Mouse (Mus musculus) gastrocnemius, postnatal 4 days (tissue): ENCODE measurements around the gene Tmem97. TPM values are rescaled to one million over a fixed set of nuclear protein-coding genes. Genes with fewer than 3 reads are reported as not detected.

Source experiments
- DNase-seq, 2 experiments: peaks; one replicate each; pipeline ENCODE4 v3.0.0; 2021 to 2022; ENCODE audit warnings: low spot score in 2 of 2, mixed read lengths in 2 of 2
- total RNA-seq, 2 experiments: library from RNA; stranded (reverse); gene quantifications; 2 replicates each; pipeline ENCODE4 v1.2.3; 2021

Gene Tmem97
- total RNA-seq, 2 experiments from 2014 or later = 21.8 to 22.4 TPM

- no peak for DNase-seq
These were observed 34.8 kb downstream of the Tmem97 start for GRCm38 (mm10) chr11:78515549-78516325.

GRCm38 (mm10) chr11:78513106-78513790, 37.3 kb downstream of the Tmem97 start:
- no peak for DNase-seq

DNA sequence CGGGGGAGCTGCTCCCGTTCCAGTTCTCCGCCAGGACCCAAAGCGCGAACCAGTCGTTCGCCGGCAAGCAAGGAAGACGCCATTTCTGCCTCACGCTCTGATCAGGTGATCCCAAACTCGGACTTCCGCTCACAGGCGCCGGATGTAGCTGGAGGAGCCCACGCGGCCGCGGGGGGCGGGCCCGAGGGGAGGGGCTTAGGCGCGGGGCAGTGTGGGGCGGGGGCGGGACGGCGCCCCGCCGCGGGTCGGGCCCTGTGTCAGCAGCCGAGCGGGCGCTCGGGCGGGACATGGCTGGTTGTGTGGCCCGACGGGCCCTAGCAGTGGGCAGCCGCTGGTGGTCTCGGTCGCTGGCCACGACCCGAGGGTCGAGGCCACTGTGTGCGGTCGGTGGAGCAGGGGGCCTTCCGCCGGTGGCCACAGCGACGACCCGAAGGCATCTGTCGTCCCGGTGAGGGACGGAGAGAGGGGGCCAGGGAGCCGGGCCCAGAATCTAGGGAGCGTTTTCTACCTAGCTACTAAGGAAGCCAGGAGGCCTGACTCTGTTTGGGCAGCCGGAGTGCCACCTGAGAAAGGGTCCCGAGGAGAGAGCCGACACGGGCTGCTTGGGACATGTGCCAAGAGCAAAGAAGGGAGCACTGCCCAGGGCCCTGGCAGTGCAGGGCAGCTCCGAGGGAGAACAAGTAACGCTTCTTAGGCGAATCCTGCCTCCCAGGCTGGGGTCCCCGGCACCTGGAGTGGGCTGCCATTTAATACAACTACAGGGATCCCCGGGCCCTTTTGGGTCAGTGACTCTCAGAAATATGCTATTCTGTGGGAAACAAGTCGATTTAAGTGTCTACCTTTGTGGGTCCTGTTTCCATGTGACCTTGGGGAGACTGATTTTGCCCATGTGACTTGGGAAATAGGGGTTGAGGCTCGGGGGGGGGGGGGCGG, 38.3 kb downstream of the Tmem97 start, which contains the start of the genes Tmem199 and Poldip2:
TSS of gene Tmem199 (minus strand) at position 148 of the 933 bp plus-strand sequence.
TSS of gene Poldip2 (plus strand) at position 169 of the 933 bp plus-strand sequence.
- peak; percentile 82 to 90 for DNase-seq

GRCm38 (mm10) chr11:78509148-78509547, 41.4 kb downstream of the Tmem97 start:
- DNase-seq = no peak

GRCm38 (mm10) chr11:78505430-78505829, 45.1 kb downstream of the Tmem97 start:
- no peak for DNase-seq

GRCm38 (mm10) chr11:78502909-78503650, 47.5 kb downstream of the Tmem97 start, which contains the start of gene Sebox:
Gene Sebox, plus strand, starts transcription at chr11:78503447.
- no peak for DNase-seq

DNA sequence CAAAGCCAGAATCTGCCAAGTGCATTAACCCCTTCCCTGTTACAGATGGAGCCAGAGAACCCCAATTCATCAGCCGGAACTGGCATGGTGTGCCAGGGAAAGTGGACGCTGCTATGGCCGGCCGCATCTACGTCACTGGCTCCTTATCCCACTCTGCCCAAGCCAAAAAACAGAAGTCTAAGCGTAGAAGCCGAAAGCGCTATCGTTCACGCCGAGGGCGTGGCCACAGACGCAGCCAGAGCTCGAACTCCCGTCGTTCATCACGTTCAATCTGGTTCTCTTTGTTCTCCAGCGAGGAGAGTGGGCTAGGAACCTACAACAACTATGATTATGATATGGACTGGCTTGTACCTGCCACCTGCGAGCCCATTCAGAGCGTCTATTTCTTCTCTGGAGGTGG, 49.0 kb downstream of the Tmem97 start:
- no peak for DNase-seq

- DNase-seq = no peak
These were observed 49.9 kb downstream of the Tmem97 start for GRCm38 (mm10) chr11:78500623-78501202.

DNA sequence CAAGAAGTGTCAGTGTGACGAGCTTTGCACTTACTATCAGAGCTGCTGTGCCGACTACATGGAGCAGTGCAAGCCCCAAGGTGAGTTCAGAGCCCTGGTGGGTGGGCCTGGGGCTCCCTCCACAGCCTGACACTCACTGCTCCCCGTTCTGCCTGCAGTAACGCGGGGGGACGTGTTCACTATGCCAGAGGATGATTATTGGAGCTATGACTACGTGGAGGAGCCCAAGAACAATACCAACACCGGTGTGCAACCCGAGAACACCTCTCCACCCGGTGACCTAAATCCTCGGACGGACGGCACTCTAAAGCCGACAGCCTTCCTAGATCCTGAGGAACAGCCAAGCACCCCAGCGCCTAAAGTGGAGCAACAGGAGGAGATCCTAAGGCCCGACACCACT, 51.0 kb downstream of the Tmem97 start:
- no peak for DNase-seq

- DNase-seq = peak in 1 of 2 experiments; percentile 50
These were observed 51.6 kb downstream of the Tmem97 start, which contains the start of gene Vtn for GRCm38 (mm10) chr11:78499004-78499403. Gene Vtn, plus strand, starts transcription at chr11:78499091.

- DNase-seq = peak; percentile 68 to 88
These were observed 52.7 kb downstream of the Tmem97 start, which contains the start of gene Sarm1 for GRCm38 (mm10) chr11:78497544-78498522. Gene Sarm1, minus strand, starts transcription at chr11:78497754.

GRCm38 (mm10) chr11:78497071-78497541, 53.5 kb downstream of the Tmem97 start:
- peak in 1 of 2 experiments; percentile 28 for DNase-seq

DNA sequence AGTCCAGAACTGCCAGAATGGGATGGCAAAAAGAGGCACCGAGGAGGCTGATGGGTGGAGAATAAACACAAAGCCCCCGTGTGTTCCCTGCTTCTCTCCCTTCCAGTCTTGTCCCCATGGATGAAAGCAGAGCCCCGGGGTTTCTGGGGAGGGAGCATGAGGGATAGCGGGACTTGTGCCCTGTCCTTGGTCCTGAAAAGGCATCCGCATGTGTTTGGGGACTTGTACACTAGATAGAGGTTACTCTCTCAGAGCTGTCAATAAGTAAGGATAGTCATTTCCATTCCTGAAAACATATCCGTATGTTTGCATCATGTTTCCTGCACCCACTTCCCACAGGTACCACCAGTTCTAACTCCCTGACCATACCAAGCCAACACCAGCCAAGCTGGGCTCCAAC, 54.7 kb downstream of the Tmem97 start:
- DNase-seq = peak in 1 of 2 experiments; percentile 35

Other genes with a start within 250 kb of the Tmem97 start
- gene Spag5, start 249.2 kb downstream of the Tmem97 start, total RNA-seq = 10 to 100 TPM; 14.6 to 16.1 TPM
- 1 to 10 TPM; 1.4 to 2.2 TPM for gene Aldoc, start 227.8 kb downstream of the Tmem97 start, total RNA-seq
- 10 to 100 TPM; 30.5 to 33.2 TPM for gene Pigs, start 222.4 kb downstream of the Tmem97 start, total RNA-seq
- gene Unc119, start 207.3 kb downstream of the Tmem97 start, total RNA-seq = 10 to 100 TPM; 20.4 to 26.7 TPM
- not detected for gene Foxn1, start 164.2 kb downstream of the Tmem97 start, total RNA-seq
- gene Slc13a2, start 128.6 kb downstream of the Tmem97 start, total RNA-seq = not detected
- 1 to 10 TPM; 2.7 to 4.9 TPM for gene Slc46a1, start 85.1 kb downstream of the Tmem97 start, total RNA-seq
- 1 to 10 TPM in 1 of 2 experiments, under 1 TPM in 1; 0.93 to 1.2 TPM for gene Sarm1, start 53.0 kb downstream of the Tmem97 start, total RNA-seq
- gene Vtn, start 51.7 kb downstream of the Tmem97 start, total RNA-seq = 10 to 100 TPM; 23.8 to 27.4 TPM
- gene Sebox, start 47.3 kb downstream of the Tmem97 start, total RNA-seq = not detected
- gene Tmem199, start 38.6 kb downstream of the Tmem97 start, total RNA-seq = 10 to 100 TPM; 12.6 to 14.7 TPM
- gene Poldip2, start 38.6 kb downstream of the Tmem97 start, total RNA-seq = 100 to 1,000 TPM in 1 of 2 experiments, 10 to 100 TPM in 1; 96.8 to 114 TPM
- gene Tnfaip1, start 14.4 kb downstream of the Tmem97 start, total RNA-seq = 10 to 100 TPM; 51.7 to 52.8 TPM
- gene Ift20, start 14.4 kb downstream of the Tmem97 start, total RNA-seq = 10 to 100 TPM; 47.1 to 50.2 TPM
- gene Nlk, start 146.6 kb upstream of the Tmem97 start, total RNA-seq = 10 to 100 TPM in 1 of 2 experiments, 1 to 10 TPM in 1; 7.6 to 10.5 TPM
- 10 to 100 TPM; 17.2 to 17.7 TPM for gene Ccnq, start 201.0 kb upstream of the Tmem97 start, total RNA-seq